Mouse (Mus musculus): ENCODE measurements around the gene Vdr.

GRCm38 (mm10) chr15:97942538-97942937, 32.1 kb upstream of the Vdr start:
- TF ChIP-seq POLR2A (IDR thresholded peaks at IDR 0.05; ENCODE audit: insufficient read depth, low read depth, low read length) = no peak
- no peak for TF ChIP-seq CTCF (IDR thresholded peaks at IDR 0.05)
- no peak for TF ChIP-seq EP300 (IDR thresholded peaks at IDR 0.05; ENCODE audit: insufficient read depth, low read depth, low read length)

Data from heart, adult 2 months (tissue).